Mouse (Mus musculus) intestine, embryonic 14.5 days (tissue): Measurements from ENCODE around the gene Rab5c. TPM values are rescaled to one million over a fixed set of nuclear protein-coding genes. Genes with fewer than 3 reads are reported as not detected.

Experiments used
- ATAC-seq: fragments of 200-750 bp; cut with Nextera tagmentation; replicated peaks from 2 replicates; pipeline ENCODE4 v1.8.0; 2017; ENCODE audit warnings: low read depth, moderate number of reproducible peaks, moderate TSS enrichment, moderate library complexity; ENCODE audit not compliant: low FRiP score, low TSS enrichment
- DNase-seq: peaks from one replicate; pipeline ENCODE4 v3.0.0-alpha.2; 2018; ENCODE audit warnings: low spot score
- H3K27ac ChIP-seq: fragments of 300-500 bp; sonication (generic); 2 replicates; pipeline ENCODE4 v1.5.1; 2014; ENCODE audit warnings: low read depth, mild to moderate bottlenecking, control low read depth
- H3K27me3 ChIP-seq: fragments of 300-500 bp; sonication (generic); replicated peaks from 2 replicates; pipeline ENCODE4 v1.6.1; 2014; ENCODE audit warnings: low read length, control low read depth; ENCODE audit not compliant: control insufficient read depth, insufficient read depth
- H3K36me3 ChIP-seq: fragments of 300-500 bp; sonication (generic); 2 replicates; pipeline ENCODE4 v1.6.1; 2014; ENCODE audit warnings: low read length, control low read depth; ENCODE audit not compliant: control insufficient read depth, insufficient read depth
- H3K4me1 ChIP-seq: fragments of 300-500 bp; sonication (generic); replicated peaks from 2 replicates; pipeline ENCODE4 v1.6.1; 2014; ENCODE audit warnings: low read length, control low read depth, mixed read lengths; ENCODE audit not compliant: control insufficient read depth, insufficient read depth
- H3K4me2 ChIP-seq: fragments of 300-500 bp; sonication (generic); 2 replicates; pipeline ENCODE4 v1.6.1; 2014; ENCODE audit warnings: low read length
- H3K4me3 ChIP-seq: fragments of 300-500 bp; sonication (generic); 2 replicates; pipeline ENCODE4 v1.5.1; 2014; ENCODE audit warnings: low read depth, low read length, control low read depth, mixed read lengths
- H3K9ac ChIP-seq: fragments of 300-500 bp; sonication (generic); 2 replicates; pipeline ENCODE4 v1.6.1; 2014; ENCODE audit warnings: mild to moderate bottlenecking, low read length
- H3K9me3 ChIP-seq: fragments of 300-500 bp; sonication (generic); 2 replicates; pipeline ENCODE4 v1.6.1; 2016; ENCODE audit warnings: low read length, control low read depth; ENCODE audit not compliant: control insufficient read depth
- WGBS: fragments of 180-500 bp; shearing (Covaris S2); extraction: QIAGEN DNeasy Blood & Tissue Kit; methylation state at CpG from one replicate; pipeline ENCODE4 v1.1.7; 2014; 5-methylcytosine and 5-hydroxymethylcytosine counted together
- polyA plus RNA-seq: library from polyadenylated mRNA; unstranded; fragments of >200 nt; fragmentation: Nextera tagmentation; extraction: Ambion mirVana; gene quantifications from 2 replicates; pipeline ENCODE4 v1.2.1, GENCODE M21; 2014

Gene Rab5c
- polyA plus RNA-seq, 1 experiment from 2014 or later = 63.0 TPM

DNA sequence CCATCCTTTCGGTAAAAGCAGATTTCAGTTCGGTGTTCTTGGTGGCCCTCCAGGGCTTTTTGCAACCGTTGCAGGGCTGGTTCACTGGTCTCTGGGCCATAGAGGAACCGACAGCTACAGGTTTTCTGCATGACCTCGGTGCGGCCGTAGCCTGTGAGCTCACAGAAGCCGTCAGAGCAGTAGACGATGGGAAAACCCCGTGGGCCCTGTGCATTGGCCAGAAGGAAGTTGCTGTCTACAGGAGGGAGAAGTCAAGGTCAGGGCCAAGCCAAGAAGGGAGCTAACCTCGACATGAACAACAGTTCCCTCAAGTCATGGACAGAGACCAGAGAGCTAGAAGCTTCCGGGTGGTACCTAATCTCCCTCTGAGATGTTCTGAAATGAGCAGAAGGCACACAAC, 19.6 kb upstream of the Rab5c start:
- no peak overlapping the region for H3K4me3 ChIP-seq
- H3K4me2 ChIP-seq = no peak overlapping the region
- no peak overlapping the region for H3K27ac ChIP-seq
- peaks cover 37% of the 10 kb centered on the region for H3K27me3 ChIP-seq
- peaks cover 10% of the 10 kb centered on the region for H3K4me1 ChIP-seq
- ATAC-seq = no peak
- H3K9ac ChIP-seq = no peak overlapping the region
- DNase-seq = no peak
- 84% methylated on average over 12 of the region's 12 CpGs for WGBS
- H3K9me3 ChIP-seq = no peaks in the 10 kb centered on the region
- no peaks in the 10 kb centered on the region for H3K36me3 ChIP-seq

DNA sequence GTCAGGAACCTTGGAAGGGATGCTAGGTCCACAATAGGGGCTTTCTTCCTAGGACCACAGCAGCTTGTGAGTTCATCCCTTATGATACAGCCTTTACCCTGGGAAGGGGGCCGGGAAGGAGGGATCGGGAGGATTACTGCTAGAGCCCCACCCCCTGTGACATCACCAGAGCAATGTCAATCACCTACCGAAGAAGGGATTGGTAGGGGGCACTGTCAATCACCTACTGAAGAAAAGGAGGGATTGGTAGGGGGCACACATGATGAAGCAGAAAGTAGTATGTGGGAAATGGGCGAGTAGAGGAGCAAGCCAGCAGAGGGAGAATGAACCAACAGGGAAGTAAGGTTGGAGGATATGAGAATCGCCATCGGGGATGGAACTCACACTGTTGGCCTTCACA, 18.5 kb upstream of the Rab5c start:
- Histone ChIP-seq H3K4me3 (no peak overlapping the region), H3K4me1 (peaks cover 10% of the 10 kb centered on the region), H3K9ac (no peak overlapping the region), H3K36me3 (no peaks in the 10 kb centered on the region), H3K9me3 (no peaks in the 10 kb centered on the region), H3K27me3 (peaks cover 37% of the 10 kb centered on the region), H3K27ac (no peak overlapping the region), H3K4me2 (no peak overlapping the region)
- WGBS = 71% methylated on average over 6 of the region's 6 CpGs
- no peak for DNase-seq
- ATAC-seq = no peak

DNA sequence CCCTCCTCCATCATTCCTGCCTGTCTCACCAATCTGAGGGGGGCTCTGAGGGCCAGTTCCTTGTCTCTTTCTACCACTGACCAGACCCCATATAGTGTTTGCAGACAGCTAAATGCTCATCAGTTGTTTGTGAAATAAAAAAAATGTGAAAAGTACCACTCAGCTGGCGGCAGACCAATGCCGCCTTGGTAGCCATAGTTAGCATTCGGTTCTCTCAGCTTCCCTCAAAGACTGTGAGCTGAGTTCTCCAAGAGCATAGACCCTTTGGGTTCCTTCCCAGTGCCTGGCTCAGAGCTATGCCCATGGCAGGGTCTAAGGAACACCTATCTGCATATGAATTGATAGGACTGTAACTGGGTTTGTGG, 16.7 kb upstream of the Rab5c start:
- Histone ChIP-seq H3K9ac (no peak overlapping the region), H3K4me1 (peaks cover 8% of the 10 kb centered on the region), H3K4me3 (no peak overlapping the region), H3K4me2 (no peak overlapping the region), H3K36me3 (no peaks in the 10 kb centered on the region), H3K27ac (no peak overlapping the region), H3K27me3 (peaks cover 25% of the 10 kb centered on the region), H3K9me3 (no peaks in the 10 kb centered on the region)
- ATAC-seq (no peak), DNase-seq (no peak)
- 82% methylated on average over 3 of the region's 3 CpGs for WGBS

DNA sequence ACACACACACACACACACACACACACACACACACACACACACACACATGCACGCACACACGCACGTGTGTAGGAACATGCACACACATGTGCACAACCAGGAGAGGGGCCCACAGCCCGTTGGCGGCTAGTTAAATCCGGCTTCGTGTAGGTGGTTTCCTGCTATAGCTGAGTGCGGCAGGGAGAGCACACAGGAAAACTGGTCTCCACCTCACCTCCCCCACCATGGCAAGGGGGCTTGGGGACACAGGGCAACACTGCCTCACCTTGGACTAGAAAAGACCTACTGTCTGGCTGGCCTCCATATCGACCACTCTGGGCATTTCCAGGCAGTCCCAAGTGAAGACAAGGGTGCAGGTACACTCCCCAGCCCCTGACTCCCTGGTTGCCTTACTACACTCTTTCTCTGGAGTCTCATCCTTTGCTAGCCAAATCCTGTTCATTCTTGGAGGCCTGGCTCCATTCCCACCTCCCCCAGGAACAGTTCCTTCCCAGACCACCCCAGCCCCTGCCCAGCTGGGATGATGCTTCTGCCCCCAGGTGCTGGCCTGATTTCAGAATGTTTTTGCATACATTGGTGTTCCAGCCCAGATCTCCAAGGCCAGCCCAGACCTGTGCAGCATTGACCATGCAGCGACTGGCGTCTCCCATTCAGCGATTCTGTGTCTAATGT, 16.1 kb upstream of the Rab5c start:
- H3K4me2 ChIP-seq = no peak overlapping the region
- no peak for ATAC-seq
- WGBS = 85% methylated on average over 12 of the region's 12 CpGs
- no peaks in the 10 kb centered on the region for H3K36me3 ChIP-seq
- peaks cover 24% of the 10 kb centered on the region for H3K27me3 ChIP-seq
- H3K4me1 ChIP-seq = peaks cover 3% of the 10 kb centered on the region; the same call in 1 of the 2 replicates
- no peak for DNase-seq
- H3K27ac ChIP-seq = no peak overlapping the region
- H3K9ac ChIP-seq = no peak overlapping the region
- no peaks in the 10 kb centered on the region for H3K9me3 ChIP-seq
- H3K4me3 ChIP-seq = no peak overlapping the region

DNA sequence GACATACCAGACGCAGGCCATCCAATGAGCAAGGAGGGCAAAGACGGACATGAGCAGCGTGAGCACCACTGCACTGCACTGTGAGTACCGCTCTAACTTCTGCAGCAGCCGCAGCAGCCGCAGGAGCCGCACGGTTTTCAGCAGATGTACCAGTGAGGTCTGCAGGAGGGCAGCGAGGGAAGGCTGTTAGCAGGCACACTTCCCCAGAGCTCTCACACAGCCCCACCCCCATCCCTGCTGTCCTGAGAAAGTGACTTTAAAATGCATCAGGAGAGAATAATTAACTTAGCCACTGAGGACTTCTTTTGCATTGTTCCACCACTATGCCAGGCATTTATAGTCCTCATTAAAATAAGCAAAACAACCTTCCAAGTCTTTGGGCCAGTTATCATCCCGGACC, 14.3 kb upstream of the Rab5c start:
- DNase-seq (no peak), ATAC-seq (no peak)
- H3K27ac ChIP-seq = no peak overlapping the region
- no peaks in the 10 kb centered on the region for H3K9me3 ChIP-seq
- no peak overlapping the region for H3K4me3 ChIP-seq
- H3K36me3 ChIP-seq = no peaks in the 10 kb centered on the region
- H3K9ac ChIP-seq = no peak overlapping the region
- WGBS = 25% methylated on average over 9 of the region's 10 CpGs
- peaks cover 14% of the 10 kb centered on the region; the same call in 1 of the 2 replicates for H3K27me3 ChIP-seq
- H3K4me1 ChIP-seq = no peaks in the 10 kb centered on the region
- H3K4me2 ChIP-seq = no peak overlapping the region

DNA sequence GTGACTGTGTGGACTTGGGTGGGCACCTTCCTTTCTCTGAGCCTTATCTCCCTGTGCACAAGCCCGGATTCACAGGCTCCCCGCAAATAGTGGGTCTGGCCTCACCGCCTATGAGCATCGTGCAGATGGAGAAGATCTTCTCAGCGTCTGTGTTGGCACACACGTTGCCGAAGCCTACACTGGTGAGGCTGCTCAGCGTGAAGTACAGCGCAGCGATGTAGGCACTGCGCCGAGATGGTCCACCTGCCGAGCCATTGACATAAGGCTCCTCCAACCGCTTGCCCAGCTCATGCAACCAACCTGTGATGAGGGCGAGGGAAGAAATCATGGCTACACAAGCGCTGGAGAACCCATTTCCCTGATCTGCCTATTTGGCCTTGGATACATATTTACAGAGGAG, 12.1 kb upstream of the Rab5c start:
- ATAC-seq (no peak), DNase-seq (no peak)
- Histone ChIP-seq H3K4me3 (no peak overlapping the region), H3K4me2 (no peak overlapping the region), H3K27ac (no peak overlapping the region), H3K9ac (no peak overlapping the region), H3K9me3 (no peaks in the 10 kb centered on the region), H3K36me3 (no peaks in the 10 kb centered on the region), H3K27me3 (peaks cover 14% of the 10 kb centered on the region; the same call in 1 of the 2 replicates), H3K4me1 (no peaks in the 10 kb centered on the region)
- WGBS = 90% methylated on average over 16 of the region's 16 CpGs

DNA sequence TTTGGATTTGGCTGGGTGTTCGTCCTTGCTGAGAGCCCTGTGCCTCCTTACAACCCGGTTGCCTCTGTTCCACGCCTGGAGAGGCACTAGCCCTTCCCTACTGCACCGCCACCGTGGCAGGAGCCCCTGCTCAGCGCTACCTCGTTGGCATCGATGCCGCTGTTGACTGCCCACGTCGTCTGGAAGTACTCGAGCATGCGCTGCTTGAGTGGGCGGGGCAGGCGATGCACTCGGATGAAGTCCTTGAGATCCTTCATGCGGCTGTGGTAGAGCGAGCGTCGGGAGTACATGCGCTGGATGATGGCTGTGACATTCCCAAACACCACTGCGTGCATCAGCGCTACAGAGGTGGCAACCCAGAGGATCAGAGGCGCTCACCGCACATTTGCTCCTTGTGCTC, 11.5 kb upstream of the Rab5c start:
- Histone ChIP-seq H3K9me3 (no peaks in the 10 kb centered on the region), H3K27ac (no peak overlapping the region), H3K27me3 (peaks cover 14% of the 10 kb centered on the region; the same call in 1 of the 2 replicates), H3K4me2 (no peak overlapping the region), H3K36me3 (no peaks in the 10 kb centered on the region), H3K4me1 (no peaks in the 10 kb centered on the region), H3K9ac (no peak overlapping the region), H3K4me3 (no peak overlapping the region)
- ATAC-seq (no peak), DNase-seq (no peak)
- WGBS = 38% methylated on average over 25 of the region's 25 CpGs

DNA sequence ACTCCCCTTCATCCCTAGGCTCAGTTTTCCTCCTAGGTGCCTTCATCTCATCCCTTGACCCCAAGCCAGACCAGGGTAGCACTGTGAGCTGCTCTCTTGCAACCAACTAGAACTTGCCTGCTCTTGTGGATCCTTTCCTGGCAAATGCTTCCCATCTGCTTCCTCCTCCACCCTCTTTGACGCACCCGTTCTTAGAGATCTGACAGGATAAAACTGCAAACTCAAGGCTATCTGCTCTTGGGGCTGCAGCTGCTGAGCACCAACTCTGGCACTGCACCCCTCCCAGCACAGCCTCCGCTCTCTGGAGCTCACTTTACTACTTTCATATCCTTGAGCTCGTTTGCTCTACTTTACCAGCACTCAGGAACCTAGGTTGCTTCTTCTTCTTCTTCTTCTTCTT, 10.6 kb upstream of the Rab5c start:
- peaks cover 14% of the 10 kb centered on the region; the same call in 1 of the 2 replicates for H3K27me3 ChIP-seq
- DNase-seq = no peak
- 74% methylated on average over 4 of the region's 4 CpGs for WGBS
- H3K36me3 ChIP-seq = no peaks in the 10 kb centered on the region
- no peak overlapping the region for H3K9ac ChIP-seq
- H3K4me3 ChIP-seq = no peak overlapping the region
- no peak for ATAC-seq
- H3K9me3 ChIP-seq = no peaks in the 10 kb centered on the region
- no peak overlapping the region for H3K27ac ChIP-seq
- H3K4me1 ChIP-seq = no peaks in the 10 kb centered on the region
- no peak overlapping the region for H3K4me2 ChIP-seq

DNA sequence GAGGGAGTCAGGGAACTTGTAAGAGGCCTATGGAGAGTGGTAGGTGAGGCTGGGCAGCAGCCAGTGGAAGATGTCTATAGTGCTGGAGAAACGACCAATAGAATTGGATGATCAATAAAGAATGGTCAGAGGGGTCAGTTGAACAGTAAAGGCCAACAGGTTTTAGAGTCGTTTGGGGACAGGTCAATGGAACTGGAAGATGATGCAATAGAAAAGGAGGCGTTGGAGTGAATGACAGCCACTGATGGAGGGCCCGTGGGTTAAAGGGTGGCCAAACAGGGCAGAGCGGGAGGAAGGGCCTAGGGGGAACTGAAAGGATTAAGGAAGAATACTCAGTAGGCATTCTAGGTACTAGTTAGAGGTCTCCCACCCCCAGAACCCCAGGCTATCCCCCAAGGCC, 9.1 kb upstream of the Rab5c start:
- DNase-seq (no peak), ATAC-seq (no peak)
- Histone ChIP-seq H3K9ac (no peak overlapping the region), H3K4me1 (no peaks in the 10 kb centered on the region), H3K9me3 (no peaks in the 10 kb centered on the region), H3K4me2 (no peak overlapping the region), H3K4me3 (no peak overlapping the region), H3K27ac (no peak overlapping the region), H3K36me3 (no peaks in the 10 kb centered on the region), H3K27me3 (peaks cover 9% of the 10 kb centered on the region; the same call in 1 of the 2 replicates)
- WGBS = 69% methylated on average over 5 of the region's 5 CpGs
